Mouse (Mus musculus): ENCODE measurements around the gene Nkiras1. TPM values are rescaled to one million over a fixed set of nuclear protein-coding genes. Genes with fewer than 3 reads are reported as not detected.
"Not testable (repeated sequence)": the region's sequence is repeated elsewhere in the genome, so short reads cannot be mapped to it uniquely, and the experiment has no call there.

Gene Nkiras1
- total RNA-seq, 2 experiments from 2014 or later: 95.0 to 98.3 TPM

- DNase-seq (ENCODE audit: low spot score in 2 of 2): peak in 1 of 2 experiments; percentile 51
- intact Hi-C loops (cut with DNase I): no loop called here
Observed at GRCm38 (mm10) chr14:18263427-18263826, 7.5 kb upstream of the Nkiras1 start.

GRCm38 (mm10) chr14:18269947-18270528 lies 898 bp upstream of the Nkiras1 start:
- intact Hi-C loops (cut with DNase I): loop anchor here (2.0 to 5.0 kb wide), 3 partner anchors 31 to 612 kb away; partner anchors contain the start of genes Nr1d2 and Ube2e1
- not testable (repeated sequence) for DNase-seq (ENCODE audit: low spot score in 2 of 2)

GRCm38 (mm10) chr14:18271666-18272065 lies 730 bp downstream of the Nkiras1 start:
- intact Hi-C loops (cut with DNase I): loop anchor here (2.0 kb wide), 2 partner anchors 33 to 59 kb away; partner anchors contain the start of genes Nr1d2 and Ube2e1

GRCm38 (mm10) chr14:18274526-18274925 lies 3.6 kb downstream of the Nkiras1 start:
- intact Hi-C loops (cut with DNase I): no loop called here

More at GRCm38 (mm10) chr14:18271666-18272065, 730 bp downstream of the Nkiras1 start:
- DNase-seq (ENCODE audit: low spot score in 2 of 2): no peak

GRCm38 (mm10) chr14:18280375-18280774 lies 9.4 kb downstream of the Nkiras1 start:
- DNase-seq (ENCODE audit: low spot score in 2 of 2): no peak
- intact Hi-C loops (cut with DNase I): no loop called here

More at GRCm38 (mm10) chr14:18274526-18274925, 3.6 kb downstream of the Nkiras1 start:
- no peak for DNase-seq (ENCODE audit: low spot score in 2 of 2)

GRCm38 (mm10) chr14:18284581-18284980 lies 13.6 kb downstream of the Nkiras1 start:
- DNase-seq (ENCODE audit: low spot score in 2 of 2): peak in 1 of 2 experiments; percentile 56
- intact Hi-C loops (cut with DNase I): no loop called here

- intact Hi-C loops (cut with DNase I): loop anchor here (5.0 kb wide), 1 partner anchor 48 kb away; the partner anchor contains the start of gene Nr1d2
- DNase-seq (ENCODE audit: low spot score in 2 of 2): no peak
Observed at GRCm38 (mm10) chr14:18285476-18285875, 14.5 kb downstream of the Nkiras1 start.

GRCm38 (mm10) chr14:18286441-18286840 lies 15.5 kb downstream of the Nkiras1 start:
- no peak for DNase-seq (ENCODE audit: low spot score in 2 of 2)
- intact Hi-C loops (cut with DNase I): loop anchor here (5.0 kb wide), 1 partner anchor 49 kb away; the partner anchor contains the start of gene Nr1d2

- no peak for DNase-seq (ENCODE audit: low spot score in 2 of 2)
- intact Hi-C loops (cut with DNase I): loop anchor here (5.0 kb wide), 1 partner anchor 50 kb away; the partner anchor contains the start of gene Nr1d2
Observed at GRCm38 (mm10) chr14:18287391-18287790, 16.5 kb downstream of the Nkiras1 start.

- DNase-seq (ENCODE audit: low spot score in 2 of 2): no peak
- intact Hi-C loops (cut with DNase I): no loop called here
Observed at GRCm38 (mm10) chr14:18292111-18292510, 21.2 kb downstream of the Nkiras1 start.

- no peak for DNase-seq (ENCODE audit: low spot score in 2 of 2)
- intact Hi-C loops (cut with DNase I): no loop called here
Observed at GRCm38 (mm10) chr14:18292578-18292977, 21.6 kb downstream of the Nkiras1 start.

- intact Hi-C loops (cut with DNase I): no loop called here
- DNase-seq (ENCODE audit: low spot score in 2 of 2): no peak
Observed at GRCm38 (mm10) chr14:18297441-18297840, 26.5 kb downstream of the Nkiras1 start.

- no peak for DNase-seq (ENCODE audit: low spot score in 2 of 2)
- intact Hi-C loops (cut with DNase I): no loop called here
Observed at GRCm38 (mm10) chr14:18298874-18299273, 27.9 kb downstream of the Nkiras1 start.

- intact Hi-C loops (cut with DNase I): no loop called here
- no peak for DNase-seq (ENCODE audit: low spot score in 2 of 2)
Observed at GRCm38 (mm10) chr14:18300676-18301075, 29.7 kb downstream of the Nkiras1 start.

GRCm38 (mm10) chr14:18301591-18301990 lies 30.7 kb downstream of the Nkiras1 start:
- intact Hi-C loops (cut with DNase I): no loop called here
- no peak for DNase-seq (ENCODE audit: low spot score in 2 of 2)

GRCm38 (mm10) chr14:18302750-18303149 lies 31.8 kb downstream of the Nkiras1 start:
- no peak for DNase-seq (ENCODE audit: low spot score in 2 of 2)
- intact Hi-C loops (cut with DNase I): no loop called here

GRCm38 (mm10) chr14:18303262-18303661 lies 32.3 kb downstream of the Nkiras1 start:
- intact Hi-C loops (cut with DNase I): no loop called here
- DNase-seq (ENCODE audit: low spot score in 2 of 2): peak; percentile 71 to 91

- no peak for DNase-seq (ENCODE audit: low spot score in 2 of 2)
- intact Hi-C loops (cut with DNase I): no loop called here
Observed at GRCm38 (mm10) chr14:18304165-18304564, 33.2 kb downstream of the Nkiras1 start.

GRCm38 (mm10) chr14:18317457-18318411 lies 46.8 kb downstream of the Nkiras1 start:
- intact Hi-C loops (cut with DNase I): no loop called here
- DNase-seq (ENCODE audit: low spot score in 2 of 2): no peak

Data from left cerebral cortex, postnatal 14 days (tissue).